Mouse (Mus musculus) heart, postnatal 25 days (tissue): ENCODE measurements around the gene Ddx19a. TPM values are rescaled to one million over a fixed set of nuclear protein-coding genes. Genes with fewer than 3 reads are reported as not detected.
"Not testable (repeated sequence)": the region's sequence is repeated elsewhere in the genome, so short reads cannot be mapped to it uniquely, and the experiment has no call there.

Source experiments
- DNase-seq: peaks from one replicate; pipeline ENCODE4 v3.0.0; 2022; ENCODE audit warnings: low spot score
- intact Hi-C: fragments of 180-260 bp; cut with DNase I; formaldehyde crosslinking; loops from one replicate; pipeline ENCODE4 v1.15.1; 2025
- microRNA-seq: library from miRNA; unstranded; fragments of <30 nt; microRNA quantifications from one replicate; pipeline ENCODE4 v1.2.0, GENCODE M21; 2022
- total RNA-seq, 2 experiments: library from RNA; stranded (reverse); gene quantifications; 2 replicates each; pipeline ENCODE4 v1.2.3; 2021

Ddx19a gene
- total RNA-seq, 2 experiments from 2014 or later: 33.2 to 33.3 TPM

GRCm38 (mm10) chr8:110940682-110941452 is 56.7 kb downstream of the Ddx19a start:
- intact Hi-C loops: no loop called here
- no peak for DNase-seq

- intact Hi-C loops: no loop called here
- peak; percentile 49 for DNase-seq
Measured at GRCm38 (mm10) chr8:110938882-110939589, 58.6 kb downstream of the Ddx19a start.

- no peak for DNase-seq
- intact Hi-C loops: no loop called here
Measured at GRCm38 (mm10) chr8:110936217-110936616, 61.4 kb downstream of the Ddx19a start.

- intact Hi-C loops: no loop called here
- DNase-seq: no peak
Measured at GRCm38 (mm10) chr8:110933272-110933671, 64.3 kb downstream of the Ddx19a start.

- DNase-seq: no peak
- intact Hi-C loops: no loop called here
Measured at GRCm38 (mm10) chr8:110932444-110932843, 65.2 kb downstream of the Ddx19a start.

GRCm38 (mm10) chr8:110931176-110931939 is 66.2 kb downstream of the Ddx19a start:
- intact Hi-C loops: no loop called here

GRCm38 (mm10) chr8:110929672-110930071 is 67.9 kb downstream of the Ddx19a start:
- DNase-seq, intact Hi-C loops: not testable (repeated sequence)

More at GRCm38 (mm10) chr8:110931176-110931939, 66.2 kb downstream of the Ddx19a start:
- peak; percentile 83 for DNase-seq

GRCm38 (mm10) chr8:110929066-110929465 is 68.5 kb downstream of the Ddx19a start:
- intact Hi-C loops: no loop called here
- DNase-seq: no peak

- no peak for DNase-seq
- intact Hi-C loops: no loop called here
Measured at GRCm38 (mm10) chr8:110928435-110928834, 69.2 kb downstream of the Ddx19a start.

- intact Hi-C loops: no loop called here
- no peak for DNase-seq
Measured at GRCm38 (mm10) chr8:110926690-110927089, 70.9 kb downstream of the Ddx19a start.

GRCm38 (mm10) chr8:110925691-110926140 is 71.9 kb downstream of the Ddx19a start:
- intact Hi-C loops: no loop called here
- DNase-seq: no peak

Small RNA genes within 50 kb of the gene (microRNA-seq; reads per million reads assigned to microRNA genes)
- gene Gm24103 (not detected), gene Mir3473d (not detected)

Other genes with a start within 250 kb of the Ddx19a start
- gene Il34, start 191.9 kb downstream of the Ddx19a start, total RNA-seq: 1 to 10 TPM; 7.2 TPM
- 10 to 100 TPM; 69.6 to 73.7 TPM for gene Cog4, start 151.2 kb downstream of the Ddx19a start, total RNA-seq
- gene Sf3b3, start 151.0 kb downstream of the Ddx19a start, total RNA-seq: 10 to 100 TPM; 39.7 to 42.4 TPM
- gene Fuk, start 95.3 kb downstream of the Ddx19a start, total RNA-seq: 1 to 10 TPM; 4.6 to 5.4 TPM
- gene St3gal2, start 77.9 kb downstream of the Ddx19a start, total RNA-seq: 10 to 100 TPM; 22.9 to 29.4 TPM
- gene Ddx19b, start 34.0 kb upstream of the Ddx19a start, total RNA-seq: 10 to 100 TPM; 10.7 to 11.0 TPM
- 10 to 100 TPM; 31.4 to 34.5 TPM for gene Aars, start 35.3 kb upstream of the Ddx19a start, total RNA-seq
- gene Exosc6, start 58.5 kb upstream of the Ddx19a start, total RNA-seq: not detected
- gene Clec18a, start 94.6 kb upstream of the Ddx19a start, total RNA-seq: under 1 TPM; 0.75 to 0.94 TPM
- gene Pdpr, start 96.8 kb upstream of the Ddx19a start, total RNA-seq: 10 to 100 TPM; 92.4 to 93.0 TPM